Comparison of ENCODE assay signal across 8 mouse cellular contexts in genomic region chr3:85573216-85573863, GRCm38 (mm10). TPM values are rescaled to one million over a fixed set of nuclear protein-coding genes. Genes with fewer than 3 reads are reported as not detected.
DNase-seq lines count a peak whose midpoint lies in the region; ATAC-seq and TF ChIP-seq lines count a peak whose summit lies in the region.

No protein-coding gene starts in this region.

- TF ChIP-seq POLR2A in lung, adult 2 months (IDR thresholded peaks at IDR 0.05; ENCODE audit: borderline replicate concordance, extremely low read depth, low read depth, low read length), result no peak

- H3K36me3 ChIP-seq in embryonic facial prominence, embryonic 15.5 days, result no peaks in the 10 kb centered on the region
- H3K36me3 ChIP-seq in limb, embryonic 11.5 days (ENCODE audit: control insufficient read depth, insufficient read depth, low read length), result no peaks in the 10 kb centered on the region
- no peaks in the 10 kb centered on the region for H3K36me3 ChIP-seq in neural tube, embryonic 14.5 days (ENCODE audit: control insufficient read depth, insufficient read depth, low read length)

- H3K4me1 ChIP-seq in lung, adult 2 months (ENCODE audit: control insufficient read depth, insufficient read depth, low read length), result no peaks in the 10 kb centered on the region
- peaks cover 3% of the 10 kb centered on the region; the same call in 1 of the 2 replicates for H3K4me1 ChIP-seq in embryonic facial prominence, embryonic 15.5 days
- H3K4me1 ChIP-seq in limb, embryonic 11.5 days (ENCODE audit: control insufficient read depth, insufficient read depth, low read length), result no peaks in the 10 kb centered on the region
- 0 out of 2 replicates have a peak, but pooled peaks cover 3% of the 10 kb centered on the region for H3K4me1 ChIP-seq in neural tube, embryonic 14.5 days (ENCODE audit: control insufficient read depth, insufficient read depth, low read length)

- no peak for ATAC-seq in embryonic facial prominence, embryonic 15.5 days (ENCODE audit: insufficient number of reproducible peaks, low FRiP score, low TSS enrichment, low read depth)
- peak; percentile 39; the same call in 1 of the 2 replicates for ATAC-seq in limb, embryonic 11.5 days (ENCODE audit: insufficient number of reproducible peaks, low FRiP score, low TSS enrichment, low read depth)
- ATAC-seq in neural tube, embryonic 14.5 days (ENCODE audit: low read depth), result peak; percentile 39

- H3K27me3 ChIP-seq in embryonic facial prominence, embryonic 15.5 days, result no peaks in the 10 kb centered on the region
- H3K27me3 ChIP-seq in limb, embryonic 11.5 days (ENCODE audit: control insufficient read depth, insufficient read depth, low read length), result no peaks in the 10 kb centered on the region
- no peaks in the 10 kb centered on the region for H3K27me3 ChIP-seq in neural tube, embryonic 14.5 days (ENCODE audit: control insufficient read depth, insufficient read depth, low read length)

- H3K9ac ChIP-seq in embryonic facial prominence, embryonic 15.5 days, result no peak overlapping the region
- H3K9ac ChIP-seq in limb, embryonic 11.5 days (ENCODE audit: low read length), result 0 out of 2 replicates have a peak overlapping the region, but pooled peaks have one; percentile 35
- 0 out of 2 replicates have a peak overlapping the region, but pooled peaks have one; percentile 34 for H3K9ac ChIP-seq in neural tube, embryonic 14.5 days (replicated peaks; ENCODE audit: low read depth, low read length)

- H3K4me3 ChIP-seq in lung, adult 2 months (replicated peaks; ENCODE audit: extremely low read depth, low read depth, low read length), result peak overlapping the region; percentile 27
- peak overlapping the region; percentile 69 for H3K4me3 ChIP-seq in embryonic facial prominence, embryonic 15.5 days (replicated peaks)
- H3K4me3 ChIP-seq in limb, embryonic 11.5 days (ENCODE audit: low read depth, low read length), result peak overlapping the region; percentile 81; the same call in 1 of the 2 replicates
- peak overlapping the region; percentile 25 for H3K4me3 ChIP-seq in neural tube, embryonic 14.5 days (ENCODE audit: low read depth, low read length)

- DNase-seq in lung, adult 2 months, result no peak
- DNase-seq in lung, postnatal 4 days, result no peak
- DNase-seq in limb, embryonic 11.5 days (ENCODE audit: low spot score), result no peak
- DNase-seq in thymus, postnatal 10 days (ENCODE audit: low spot score in 2 of 2), result no peak
- DNase-seq in gastrocnemius, adult 18-20 months (ENCODE audit: low spot score), result no peak
- no peak for DNase-seq in layer of hippocampus, adult 9-10 months (ENCODE audit: low spot score)

- H3K27ac ChIP-seq in embryonic facial prominence, embryonic 15.5 days (replicated peaks), result no peak overlapping the region
- H3K27ac ChIP-seq in limb, embryonic 11.5 days (replicated peaks; ENCODE audit: low read depth, low read length), result no peak overlapping the region
- H3K27ac ChIP-seq in neural tube, embryonic 14.5 days (ENCODE audit: low read depth, low read length), result no peak overlapping the region

- 23% methylated on average over 6 of the region's 6 CpGs for WGBS in lung, adult 2 months
- 22% methylated on average over 6 of the region's 6 CpGs for WGBS in embryonic facial prominence, embryonic 15.5 days
- 23% methylated on average over 6 of the region's 6 CpGs for WGBS in limb, embryonic 11.5 days
- WGBS in neural tube, embryonic 14.5 days, result 30% methylated on average over 6 of the region's 6 CpGs

- peak overlapping the region; percentile 65 for H3K4me2 ChIP-seq in embryonic facial prominence, embryonic 15.5 days (replicated peaks)
- H3K4me2 ChIP-seq in limb, embryonic 11.5 days (ENCODE audit: low read depth, severe bottlenecking), result peak overlapping the region; percentile 37; the same call in 1 of the 2 replicates
- H3K4me2 ChIP-seq in neural tube, embryonic 14.5 days (ENCODE audit: low read depth, low read length), result peak overlapping the region; percentile 55; the same call in 1 of the 2 replicates

- TF ChIP-seq CTCF in lung, adult 2 months (IDR thresholded peaks at IDR 0.05; ENCODE audit: insufficient read depth, low read length), result no peak

- no peaks in the 10 kb centered on the region for H3K9me3 ChIP-seq in embryonic facial prominence, embryonic 15.5 days (replicated peaks)
- H3K9me3 ChIP-seq in limb, embryonic 11.5 days (ENCODE audit: control insufficient read depth, low read length), result no peaks in the 10 kb centered on the region
- H3K9me3 ChIP-seq in neural tube, embryonic 14.5 days (ENCODE audit: control insufficient read depth, low read length), result no peaks in the 10 kb centered on the region

RNA-seq across cellular contexts. Expression of gene Gatb, which starts 0.6 kb away (rescaled TPM):
- polyA plus RNA-seq in lung, adult 2 months (2012; rRNA removed), result 2.2 and 3.9 TPM in 2 replicates
- polyA plus RNA-seq in embryonic facial prominence, embryonic 15.5 days (2015; fragmentation: Nextera tagmentation; extraction: Ambion mirVana), result 16.4 and 17.7 TPM in 2 replicates
- 27.7 and 28.1 TPM in 2 replicates for polyA plus RNA-seq in limb, embryonic 11.5 days (2014; fragmentation: Nextera tagmentation; extraction: Ambion mirVana)
- 19.1 and 23.1 TPM in 2 replicates for polyA plus RNA-seq in neural tube, embryonic 14.5 days (2014; fragmentation: Nextera tagmentation; extraction: Ambion mirVana)
- 10 to 100 TPM; 16.0 to 16.7 TPM for total RNA-seq in gastrocnemius, adult 18-20 months (2021)

Comparison
In these comparisons a context has a peak if more than half of its experiments do, and no peak if none do; other contexts are left out.
1. H3K4me3 ChIP-seq: peak in every context shown above with its lines; median percentile 81 in limb, embryonic 11.5 days; 69 in embryonic facial prominence, embryonic 15.5 days; 27 in lung, adult 2 months; 25 in neural tube, embryonic 14.5 days.